Mouse (Mus musculus): Measurements from ENCODE around the gene Plcl2. TPM values are rescaled to one million over a fixed set of nuclear protein-coding genes. Genes with fewer than 3 reads are reported as not detected.
"Not testable (repeated sequence)": the region's sequence is repeated elsewhere in the genome, so short reads cannot be mapped to it uniquely, and the experiment has no call there.

Gene Plcl2
- polyA plus RNA-seq, 1 experiment: 2.4 TPM

GRCm38 (mm10) chr17:50674580-50674979 lies 165.4 kb downstream of the Plcl2 start:
- DNase-seq (ENCODE audit: low spot score): no peak

GRCm38 (mm10) chr17:50675231-50675630 lies 166.0 kb downstream of the Plcl2 start:
- DNase-seq (ENCODE audit: low spot score): no peak

DNA sequence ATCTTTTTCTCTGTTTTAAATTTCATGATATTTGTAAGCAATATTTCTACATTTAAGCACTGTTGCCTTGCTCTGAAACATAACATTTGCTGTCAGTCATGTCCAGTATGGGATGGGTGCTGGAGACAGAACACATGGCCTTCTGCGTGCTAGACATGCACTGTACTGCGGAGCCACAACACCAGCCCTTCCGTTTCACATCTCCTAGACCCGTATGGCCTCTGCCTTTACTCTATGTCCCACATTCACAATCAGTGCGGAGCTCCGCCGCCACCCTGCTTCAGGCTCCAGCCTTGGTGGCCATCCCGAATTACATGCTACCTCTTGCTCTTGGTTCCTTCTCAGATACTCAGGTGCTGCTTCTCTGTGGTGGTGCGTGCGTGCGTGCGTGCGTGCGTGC lies 168.1 kb downstream of the Plcl2 start:
- DNase-seq (ENCODE audit: low spot score): no peak

DNA sequence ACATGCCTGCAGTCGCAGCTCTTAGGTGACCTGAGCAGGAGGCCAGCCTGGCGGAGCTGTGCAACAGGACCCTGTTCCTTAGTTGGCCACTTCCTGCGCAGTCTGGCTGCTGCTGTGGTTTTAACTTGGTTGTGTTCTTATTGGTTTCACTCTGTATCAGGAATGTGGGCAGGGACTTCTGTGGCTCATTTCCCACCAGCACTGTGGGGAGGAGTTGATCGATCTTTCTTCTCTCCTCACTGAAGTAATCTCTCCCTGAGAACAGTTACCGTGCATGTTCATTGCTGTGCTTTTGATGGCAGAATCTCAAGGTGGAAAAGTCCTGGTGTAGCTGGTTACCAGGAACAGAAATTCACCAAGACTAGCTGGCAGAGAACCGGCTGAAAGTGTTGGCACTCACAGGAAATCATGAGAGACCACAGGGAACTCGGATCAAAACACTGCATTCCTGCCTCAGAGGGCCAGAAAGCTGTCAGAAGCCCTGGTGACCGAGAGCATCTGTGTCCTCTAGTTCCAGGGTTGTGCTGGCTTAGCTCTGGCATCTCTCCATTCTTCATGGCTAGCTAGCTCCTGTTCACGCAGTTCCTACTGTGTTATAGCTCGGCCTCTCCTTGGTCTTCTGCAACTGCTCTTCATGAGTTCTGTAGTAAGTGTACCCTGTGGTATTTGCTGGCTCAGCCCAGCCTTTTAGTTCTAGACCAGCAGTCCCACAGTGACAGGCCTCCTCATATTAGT lies 168.9 kb downstream of the Plcl2 start:
- no peak for DNase-seq (ENCODE audit: low spot score)

GRCm38 (mm10) chr17:50678748-50679147 lies 169.5 kb downstream of the Plcl2 start:
- DNase-seq (ENCODE audit: low spot score): no peak

DNA sequence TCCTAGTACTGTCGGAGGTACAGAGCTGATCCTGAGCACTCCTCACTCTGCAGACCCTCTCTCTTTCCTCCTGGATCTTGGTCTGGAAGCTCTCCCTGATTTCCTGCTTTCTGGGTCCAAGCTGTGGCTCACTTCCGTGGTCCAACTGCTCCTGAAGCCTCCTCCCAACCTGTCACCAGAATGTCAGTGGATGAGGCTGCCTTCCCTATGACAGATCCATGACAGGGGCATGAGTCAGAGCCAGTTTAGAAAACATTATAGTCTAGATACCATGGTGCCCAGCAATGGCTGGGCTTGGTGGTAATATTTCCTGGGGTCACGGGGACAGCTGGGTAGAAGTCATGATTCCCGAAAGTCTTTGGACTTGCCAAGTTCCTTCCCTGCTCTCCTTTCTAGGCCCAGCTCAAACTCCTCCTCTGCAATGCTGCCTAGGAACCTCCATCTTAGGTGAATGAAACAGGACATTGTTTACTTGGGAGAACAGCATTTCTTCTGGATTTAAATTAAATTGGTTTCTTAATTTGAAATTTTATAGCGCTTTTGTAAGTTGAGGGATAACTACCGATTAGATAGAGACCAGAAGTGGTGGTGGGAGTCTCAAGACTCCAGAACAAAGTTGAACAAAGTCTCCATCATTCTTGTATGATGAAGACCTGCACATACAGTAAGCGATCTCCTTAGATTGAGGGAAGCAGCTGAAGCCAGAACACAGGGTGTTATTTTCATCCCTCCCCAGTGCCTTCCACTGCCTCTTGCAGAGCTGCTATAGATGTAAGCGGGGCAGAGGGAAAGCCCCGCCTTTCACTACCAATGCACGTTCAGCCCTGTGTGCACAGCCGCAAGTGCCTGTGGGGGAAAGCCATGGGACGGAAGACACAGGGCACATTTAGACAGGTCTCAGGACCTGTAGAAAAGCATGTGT lies 170.7 kb downstream of the Plcl2 start:
- DNase-seq (ENCODE audit: low spot score): no peak

GRCm38 (mm10) chr17:50682696-50683095 lies 173.5 kb downstream of the Plcl2 start:
- DNase-seq (ENCODE audit: low spot score): no peak

GRCm38 (mm10) chr17:50684960-50685645 lies 175.9 kb downstream of the Plcl2 start:
- DNase-seq (ENCODE audit: low spot score): no peak

GRCm38 (mm10) chr17:50687670-50688069 lies 178.5 kb downstream of the Plcl2 start:
- DNase-seq (ENCODE audit: low spot score): no peak

GRCm38 (mm10) chr17:50688135-50688534 lies 178.9 kb downstream of the Plcl2 start:
- DNase-seq (ENCODE audit: low spot score): no peak

DNA sequence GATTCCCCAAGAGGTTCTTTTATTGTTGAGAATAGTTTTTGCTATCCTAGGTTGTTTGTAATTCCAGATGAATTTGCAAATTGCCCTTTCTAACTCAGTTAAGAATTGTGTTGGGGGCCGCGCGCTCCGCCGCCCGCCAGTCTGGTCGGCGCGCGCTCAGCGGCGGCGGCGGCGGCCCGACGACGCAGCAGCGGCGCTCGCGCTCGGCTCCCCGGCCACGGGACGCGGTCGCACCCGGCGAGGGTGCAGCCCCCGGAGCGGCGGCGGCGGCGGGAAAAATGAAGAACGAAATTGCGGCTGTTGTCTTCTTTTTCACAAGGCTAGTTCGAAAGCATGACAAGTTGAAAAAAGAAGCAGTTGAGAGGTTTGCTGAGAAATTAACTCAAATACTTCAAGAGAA lies 189.2 kb downstream of the Plcl2 start:
- DNase-seq (ENCODE audit: low spot score): not testable (repeated sequence)

DNA sequence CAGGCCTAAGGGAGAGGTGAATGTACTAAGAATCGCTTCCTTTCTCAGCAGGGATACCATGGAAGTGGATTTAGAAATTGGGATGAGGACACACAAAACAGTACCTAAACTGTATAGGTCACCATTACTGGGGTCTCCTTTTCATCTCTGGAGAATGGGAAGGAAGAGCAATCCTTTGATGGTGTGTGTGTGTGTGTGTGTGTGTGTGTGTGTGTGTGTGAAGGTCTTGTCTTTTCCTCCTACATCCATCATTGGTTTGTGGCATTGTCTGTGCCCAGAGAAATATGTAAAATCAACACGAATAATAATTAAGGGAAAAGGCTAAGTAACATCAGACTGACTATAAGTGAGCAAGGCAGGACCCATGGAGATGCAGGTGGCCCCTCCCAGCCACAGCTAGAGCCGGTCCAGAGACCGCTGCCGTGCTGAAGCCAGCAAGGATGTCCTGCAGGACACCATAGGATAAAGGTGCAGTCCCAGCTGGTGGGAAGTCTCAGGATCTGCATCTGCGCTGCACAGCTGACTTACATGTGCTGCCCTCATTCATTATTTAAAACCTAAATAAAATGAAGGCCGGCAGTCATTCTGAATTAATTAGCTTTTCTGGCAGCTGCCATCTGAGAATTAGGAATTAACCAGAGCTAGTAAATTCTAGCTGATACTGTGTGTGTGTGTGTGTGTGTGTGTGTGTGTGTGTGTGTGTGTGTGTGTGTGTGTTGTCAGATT lies 201.5 kb downstream of the Plcl2 start:
- DNase-seq (ENCODE audit: low spot score): no peak

- no peak for DNase-seq (ENCODE audit: low spot score)
Measured at GRCm38 (mm10) chr17:50717586-50717985, 208.4 kb downstream of the Plcl2 start.

DNA sequence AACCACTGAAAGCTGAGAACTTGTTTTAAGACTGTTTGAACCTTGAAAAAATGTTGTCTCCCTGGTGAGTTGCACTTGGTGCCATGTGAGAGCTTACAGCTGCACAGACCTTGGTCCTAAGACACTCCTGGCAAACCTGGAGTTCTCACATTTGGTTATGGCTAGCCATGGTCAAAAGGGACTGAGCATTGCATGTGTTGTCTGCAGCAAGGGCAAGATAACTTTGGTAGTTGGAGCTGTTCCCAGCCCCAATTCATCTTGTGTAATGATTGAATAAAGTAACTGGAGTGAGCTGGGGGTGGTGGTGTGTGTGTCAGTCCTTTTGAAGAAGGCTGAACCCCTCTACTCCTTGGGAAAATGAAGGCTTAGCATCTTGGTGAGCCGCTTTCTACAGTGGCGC lies 215.2 kb downstream of the Plcl2 start:
- DNase-seq (ENCODE audit: low spot score): no peak

DNA sequence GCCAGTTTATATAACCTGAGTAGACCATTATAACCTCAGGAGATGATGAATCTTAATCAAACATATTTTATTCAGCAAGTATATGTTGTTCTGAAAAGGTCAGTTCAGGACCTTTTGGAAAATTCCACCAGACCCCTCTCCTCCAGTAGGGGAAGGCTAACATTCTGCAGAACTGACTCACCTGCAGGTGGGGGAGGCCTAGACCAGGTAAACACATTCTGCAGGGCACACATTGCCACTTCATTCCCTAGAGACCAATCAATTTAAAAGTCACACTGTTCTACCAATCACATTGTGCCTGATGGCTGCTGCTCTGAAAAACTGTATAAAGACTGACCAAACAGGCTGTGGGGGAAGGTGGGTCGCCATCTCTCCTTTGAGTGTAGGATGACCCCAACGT lies 217.1 kb downstream of the Plcl2 start:
- DNase-seq (ENCODE audit: low spot score): no peak

DNA sequence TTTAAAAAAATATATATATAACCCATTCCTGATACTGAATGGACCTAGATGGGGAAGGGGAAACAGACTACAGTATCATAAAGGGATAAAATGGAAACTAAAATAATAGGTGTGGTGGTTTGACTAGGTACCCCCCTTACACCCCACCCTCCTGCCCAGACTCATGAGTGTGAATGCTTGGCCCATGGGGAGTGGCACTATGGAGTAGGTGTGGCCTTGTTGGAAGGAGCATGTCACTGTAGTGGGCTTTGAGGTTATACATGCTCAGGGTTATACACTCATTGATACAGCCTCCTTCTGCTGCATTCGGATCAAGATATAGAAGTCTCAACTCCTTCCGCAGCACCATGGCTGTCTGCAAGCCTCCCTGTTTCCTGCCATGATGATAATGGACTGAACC lies 219.8 kb downstream of the Plcl2 start:
- no peak for DNase-seq (ENCODE audit: low spot score)

GRCm38 (mm10) chr17:50729577-50729976 lies 220.4 kb downstream of the Plcl2 start:
- DNase-seq (ENCODE audit: low spot score): no peak

GRCm38 (mm10) chr17:50730896-50731295 lies 221.7 kb downstream of the Plcl2 start:
- no peak for DNase-seq (ENCODE audit: low spot score)

DNA sequence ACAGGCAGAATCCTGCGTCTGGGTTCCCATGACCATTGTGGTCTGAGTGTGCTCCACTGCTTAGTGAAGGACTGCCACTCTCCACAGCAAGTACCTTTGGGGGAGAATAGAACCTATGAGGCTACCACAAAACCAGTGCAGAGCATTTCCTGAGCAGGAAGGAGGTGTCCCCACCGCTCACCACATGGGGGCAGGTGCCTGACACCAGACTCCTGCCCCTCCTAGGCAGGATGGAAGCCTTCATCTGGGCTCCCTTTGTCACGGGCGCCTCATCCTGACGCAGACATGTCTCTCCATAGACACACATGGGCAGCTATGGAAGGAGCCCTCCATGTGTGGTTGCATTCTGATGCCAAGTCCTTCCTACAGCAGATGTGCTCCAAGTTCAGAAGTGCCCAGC lies 222.7 kb downstream of the Plcl2 start:
- DNase-seq (ENCODE audit: low spot score): no peak

DNA sequence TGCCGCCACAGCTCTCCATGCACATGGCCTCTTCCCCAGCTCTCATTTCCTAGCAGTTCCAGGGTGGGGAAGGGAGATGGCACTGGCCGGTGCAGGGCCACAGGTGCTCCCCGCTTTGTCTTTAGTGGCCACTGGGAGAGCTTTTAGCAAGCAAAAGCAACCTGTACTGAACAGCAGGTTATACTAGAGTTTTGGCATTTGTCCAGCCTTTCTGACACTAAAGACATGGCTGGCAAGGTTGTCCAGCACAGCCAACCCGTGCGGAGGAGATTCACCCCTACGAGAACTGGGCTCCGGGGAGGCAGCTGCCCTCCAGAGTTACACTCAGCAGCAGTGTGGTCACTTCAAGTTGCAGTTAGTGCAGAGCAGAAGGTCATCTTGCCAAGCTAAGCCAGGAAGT lies 224.2 kb downstream of the Plcl2 start:
- no peak for DNase-seq (ENCODE audit: low spot score)

- DNase-seq (ENCODE audit: low spot score): no peak
Measured at GRCm38 (mm10) chr17:50734781-50735180, 225.6 kb downstream of the Plcl2 start.

All from urinary bladder, adult 2 months (tissue).